8 mouse cellular contexts compared by ENCODE assay signal in the genomic region with DNA sequence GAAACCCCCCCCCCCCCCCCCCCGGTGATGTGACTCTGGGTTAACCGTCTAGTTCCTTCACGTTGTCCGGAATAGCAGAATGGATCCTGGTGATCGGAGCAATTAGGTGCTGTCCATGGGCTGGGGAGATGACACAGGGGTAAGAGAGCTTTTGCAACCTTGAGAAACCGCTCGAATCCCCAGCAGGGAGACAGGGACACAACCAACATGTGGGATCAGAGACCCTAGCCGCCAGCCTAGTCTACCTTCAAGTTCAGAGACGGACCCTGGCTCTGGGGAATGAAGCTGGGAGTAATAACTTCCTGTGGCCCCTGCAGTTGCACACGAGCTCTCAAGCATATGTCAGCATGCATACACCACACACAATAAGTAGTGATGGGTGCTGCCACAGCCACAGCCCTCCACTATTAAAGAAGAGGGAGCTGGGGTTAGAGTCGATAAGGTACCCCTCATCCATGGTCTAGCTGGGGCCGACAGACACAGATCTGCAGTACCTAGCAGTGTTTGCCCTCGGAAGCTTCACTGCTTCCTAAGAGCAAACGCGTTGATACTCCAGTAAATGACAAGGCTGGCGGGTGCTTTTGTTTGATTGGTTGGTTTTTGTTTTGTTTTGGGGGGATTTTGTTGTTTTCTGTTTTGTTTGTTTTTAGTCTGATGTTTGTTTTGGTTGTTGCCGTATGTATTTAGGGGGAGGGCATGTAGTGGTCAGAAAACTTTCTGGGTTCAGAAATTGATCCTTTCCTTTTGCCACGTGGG. TPM values are rescaled to one million over a fixed set of nuclear protein-coding genes. Genes with fewer than 3 reads are reported as not detected.
DNase-seq lines count a peak whose midpoint lies in the region; ATAC-seq and TF ChIP-seq lines count a peak whose summit lies in the region.

No protein-coding gene starts in this region.

- no peaks in the 10 kb centered on the region for H3K36me3 ChIP-seq in kidney, adult 2 months (ENCODE audit: control insufficient read depth, insufficient read depth, low read length)
- H3K36me3 ChIP-seq in CH12.LX (replicated peaks in 1 of 2; ENCODE audit: control insufficient read depth in 1 of 2, insufficient read depth in 1 of 2, low read length in 1 of 2): peaks cover 0 to 3% of the 10 kb centered on the region in 2 experiments
- no peaks in the 10 kb centered on the region for H3K36me3 ChIP-seq in embryonic facial prominence, embryonic 10.5 days (replicated peaks)
- H3K36me3 ChIP-seq in intestine, embryonic 16.5 days (ENCODE audit: control insufficient read depth, insufficient read depth, low read length): no peaks in the 10 kb centered on the region
- no peaks in the 10 kb centered on the region for H3K36me3 ChIP-seq in neural tube, embryonic 13.5 days

- peak overlapping the region; percentile 76 for H3K4me3 ChIP-seq in kidney, adult 2 months (ENCODE audit: insufficient read depth, low read depth, low read length)
- peak overlapping the region in 1 of 3 experiments; percentile 54 for H3K4me3 ChIP-seq in CH12.LX (replicated peaks in 1 of 3; ENCODE audit: low read depth in 2 of 3, low read length in 2 of 3, poor library complexity in 1 of 3)
- peak overlapping the region; percentile 74 for H3K4me3 ChIP-seq in embryonic facial prominence, embryonic 10.5 days
- H3K4me3 ChIP-seq in intestine, embryonic 16.5 days (ENCODE audit: low read length): peak overlapping the region; percentile 71
- H3K4me3 ChIP-seq in neural tube, embryonic 13.5 days: peak overlapping the region; percentile 62

- in situ Hi-C loops in CH12.LX (cut with MboI; ENCODE audit: low pct_ligation_motif_present, low pct_unique_long_range_greater_than_20kb, low sequenced_read_pairs): loop anchor here (10.0 kb wide), 1 partner anchor 195 kb away; a partner anchor contains a TSS

- TF ChIP-seq RAD21 in CH12.LX (IDR thresholded peaks at IDR 0.05; ENCODE audit: low read depth, low read length): no peak

- no peaks in the 10 kb centered on the region for H3K27me3 ChIP-seq in kidney, adult 2 months (replicated peaks; ENCODE audit: control insufficient read depth, insufficient read depth, low read length)
- peaks cover 10% of the 10 kb centered on the region for H3K27me3 ChIP-seq in CH12.LX (replicated peaks)
- H3K27me3 ChIP-seq in embryonic facial prominence, embryonic 10.5 days (replicated peaks; ENCODE audit: low read depth, poor library complexity, severe bottlenecking): no peaks in the 10 kb centered on the region
- no peaks in the 10 kb centered on the region for H3K27me3 ChIP-seq in intestine, embryonic 16.5 days (replicated peaks; ENCODE audit: control insufficient read depth, insufficient read depth, low read length)
- no peaks in the 10 kb centered on the region for H3K27me3 ChIP-seq in neural tube, embryonic 13.5 days

- H3K27ac ChIP-seq in kidney, adult 2 months (ENCODE audit: insufficient read depth, low read depth, low read length): no peak overlapping the region
- H3K27ac ChIP-seq in CH12.LX (ENCODE audit: insufficient read depth, low read depth): no peak overlapping the region
- H3K27ac ChIP-seq in embryonic facial prominence, embryonic 10.5 days (replicated peaks): peak overlapping the region; percentile 86
- H3K27ac ChIP-seq in intestine, embryonic 16.5 days (ENCODE audit: low read length): no peak overlapping the region
- H3K27ac ChIP-seq in neural tube, embryonic 13.5 days (replicated peaks): no peak overlapping the region

- peak overlapping the region; percentile 61 for H3K9ac ChIP-seq in CH12.LX (ENCODE audit: insufficient read depth, low read depth)
- peak overlapping the region; percentile 75 for H3K9ac ChIP-seq in intestine, embryonic 16.5 days (ENCODE audit: low read depth, low read length)
- H3K9ac ChIP-seq in neural tube, embryonic 13.5 days: peak overlapping the region; percentile 78

- peak overlapping the region; percentile 65 for H3K4me2 ChIP-seq in CH12.LX (ENCODE audit: insufficient read depth, low read depth, poor library complexity, severe bottlenecking)
- peak overlapping the region; percentile 97 for H3K4me2 ChIP-seq in intestine, embryonic 16.5 days (ENCODE audit: low read depth, low read length)
- H3K4me2 ChIP-seq in neural tube, embryonic 13.5 days: peak overlapping the region; percentile 77

- TF ChIP-seq EP300 in CH12.LX (IDR thresholded peaks at IDR 0.05; ENCODE audit: low read length): no peak

- 24% methylated on average over 18 of the region's 18 CpGs for WGBS in kidney, adult 2 months
- 25% methylated on average over 18 of the region's 18 CpGs for WGBS in embryonic facial prominence, embryonic 10.5 days
- 23% methylated on average over 17 of the region's 18 CpGs for WGBS in intestine, embryonic 16.5 days
- WGBS in neural tube, embryonic 13.5 days: 25% methylated on average over 18 of the region's 18 CpGs

- 0 out of 2 replicates have a peak, but pooled peaks have one; percentile 0 for ATAC-seq in intestine, embryonic 16.5 days
- ATAC-seq in neural tube, embryonic 13.5 days (ENCODE audit: low read depth): peak; percentile 22; the same call in 1 of the 2 replicates

- dilution Hi-C loops in CH12.LX (cut with MboI; ENCODE audit: extremely low pct_ligation_motif_present, extremely low pct_unique_long_range_greater_than_20kb, low sequenced_read_pairs): no loop called here

- TF ChIP-seq CTCF in kidney, adult 2 months (conservative IDR thresholded peaks at IDR 0.05; ENCODE audit: insufficient read depth, insufficient read length, low read depth, low read length): no peak
- no peak for TF ChIP-seq CTCF in CH12.LX (conservative IDR thresholded peaks at IDR 0.05 in 1 of 2, IDR thresholded peaks at IDR 0.05 in 1 of 2; ENCODE audit: low read depth in 2 of 2, low read length in 2 of 2)

- TF ChIP-seq POLR2A in kidney, adult 2 months (IDR thresholded peaks at IDR 0.05; ENCODE audit: low read depth, low read length): no peak
- no peak for TF ChIP-seq POLR2A in CH12.LX (IDR thresholded peaks at IDR 0.05; ENCODE audit: low read depth, low read length)

- intact Hi-C loops in left cerebral cortex, postnatal 14 days (cut with DNase I): no loop called here

- no peaks in the 10 kb centered on the region; the same call in 1 of the 2 replicates for H3K4me1 ChIP-seq in kidney, adult 2 months (ENCODE audit: control insufficient read depth, insufficient read depth, low read length)
- H3K4me1 ChIP-seq in CH12.LX (ENCODE audit: control insufficient read depth in 1 of 2, insufficient read depth in 2 of 2): peaks cover 9 to 11% of the 10 kb centered on the region in 2 experiments
- H3K4me1 ChIP-seq in embryonic facial prominence, embryonic 10.5 days: peaks cover 9% of the 10 kb centered on the region
- H3K4me1 ChIP-seq in intestine, embryonic 16.5 days (ENCODE audit: control insufficient read depth, insufficient read depth, low read length): peaks cover 4% of the 10 kb centered on the region
- peaks cover 7% of the 10 kb centered on the region for H3K4me1 ChIP-seq in neural tube, embryonic 13.5 days (replicated peaks)

- H3K79me2 ChIP-seq in CH12.LX (replicated peaks; ENCODE audit: control insufficient read depth, extremely low read depth, insufficient read depth, poor library complexity, severe bottlenecking): no peaks in the 10 kb centered on the region

- no peak for DNase-seq in kidney, adult 2 months
- DNase-seq in kidney, postnatal 25 days: no peak
- no peak for DNase-seq in CH12.LX (ENCODE audit: extremely low read depth)
- DNase-seq in embryonic facial prominence, embryonic 10.5 days (ENCODE audit: low spot score): peak; percentile 21
- DNase-seq in left cerebral cortex, postnatal 14 days (ENCODE audit: low spot score in 2 of 2): no peak
- DNase-seq in urinary bladder, adult 18-20 months (ENCODE audit: low spot score in 2 of 2): no peak

- peaks cover 2% of the 10 kb centered on the region for H3K9me3 ChIP-seq in CH12.LX (replicated peaks; ENCODE audit: low read length)
- 0 out of 2 replicates have a peak, but pooled peaks cover 3% of the 10 kb centered on the region for H3K9me3 ChIP-seq in embryonic facial prominence, embryonic 10.5 days
- H3K9me3 ChIP-seq in intestine, embryonic 16.5 days (ENCODE audit: control insufficient read depth, low read length): no peaks in the 10 kb centered on the region
- no peaks in the 10 kb centered on the region for H3K9me3 ChIP-seq in neural tube, embryonic 13.5 days

RNA-seq across cellular contexts. Expression of a gene that starts 11.8 kb away (rescaled TPM):
- polyA plus RNA-seq in kidney, adult 2 months (2012; rRNA removed): 23.3 and 26.5 TPM in 2 replicates
- total RNA-seq in CH12.LX (2012; rRNA removed) (16.8 and 20.7 TPM in 2 replicates), CH12.LX (2014; rRNA removed) (18.5 and 20.5 TPM in 2 replicates)
- 39.0 and 39.6 TPM in 2 replicates for polyA plus RNA-seq in CH12.LX (2012; ENCODE audit: insufficient read length, low read depth)
- polyA plus RNA-seq in embryonic facial prominence, embryonic 10.5 days (2016; fragmentation: Nextera tagmentation; extraction: Ambion mirVana): 77.9 and 86.1 TPM in 2 replicates
- 43.2 and 52.4 TPM in 2 replicates for polyA plus RNA-seq in intestine, embryonic 16.5 days (2015; fragmentation: Nextera tagmentation; extraction: Ambion mirVana)
- 112 and 124 TPM in 2 replicates for polyA plus RNA-seq in neural tube, embryonic 13.5 days (2015; fragmentation: Nextera tagmentation; extraction: Ambion mirVana)
- total RNA-seq in left cerebral cortex, postnatal 14 days (2021): 100 to 1,000 TPM in 1 of 2 experiments, 10 to 100 TPM in 1; 98.1 to 110 TPM

RNA-seq across cellular contexts. Expression of a gene that starts 33.4 kb away (rescaled TPM):
- 276 and 313 TPM in 2 replicates for polyA plus RNA-seq in kidney, adult 2 months (2012; rRNA removed)
- total RNA-seq in CH12.LX (2012; rRNA removed) (207 and 210 TPM in 2 replicates), CH12.LX (2014; rRNA removed) (140 and 142 TPM in 2 replicates)
- polyA plus RNA-seq in CH12.LX (2012; ENCODE audit: insufficient read length, low read depth): 152 and 203 TPM in 2 replicates
- 267 and 272 TPM in 2 replicates for polyA plus RNA-seq in embryonic facial prominence, embryonic 10.5 days (2016; fragmentation: Nextera tagmentation; extraction: Ambion mirVana)
- polyA plus RNA-seq in intestine, embryonic 16.5 days (2015; fragmentation: Nextera tagmentation; extraction: Ambion mirVana): 271 and 281 TPM in 2 replicates
- 327 and 376 TPM in 2 replicates for polyA plus RNA-seq in neural tube, embryonic 13.5 days (2015; fragmentation: Nextera tagmentation; extraction: Ambion mirVana)
- total RNA-seq in left cerebral cortex, postnatal 14 days (2021): 100 to 1,000 TPM; 233 to 242 TPM

RNA-seq across cellular contexts. Expression of a gene that starts 36.7 kb away (rescaled TPM):
- 5.6 and 8.5 TPM in 2 replicates for polyA plus RNA-seq in kidney, adult 2 months (2012; rRNA removed)
- total RNA-seq in CH12.LX (2012; rRNA removed) (0.72 TPM in 1 of 2 replicates, not detected in the other), CH12.LX (2014; rRNA removed) (not detected in 2 replicates)
- not detected in 2 replicates for polyA plus RNA-seq in CH12.LX (2012; ENCODE audit: insufficient read length, low read depth)
- polyA plus RNA-seq in embryonic facial prominence, embryonic 10.5 days (2016; fragmentation: Nextera tagmentation; extraction: Ambion mirVana): 103 and 118 TPM in 2 replicates
- polyA plus RNA-seq in intestine, embryonic 16.5 days (2015; fragmentation: Nextera tagmentation; extraction: Ambion mirVana): 5.5 and 6.8 TPM in 2 replicates
- polyA plus RNA-seq in neural tube, embryonic 13.5 days (2015; fragmentation: Nextera tagmentation; extraction: Ambion mirVana): 45.3 and 47.2 TPM in 2 replicates
- 10 to 100 TPM; 17.2 to 20.4 TPM for total RNA-seq in left cerebral cortex, postnatal 14 days (2021)

RNA-seq across cellular contexts. Expression of a gene that starts 46.7 kb away (rescaled TPM):
- 28.2 and 33.1 TPM in 2 replicates for polyA plus RNA-seq in kidney, adult 2 months (2012; rRNA removed)
- total RNA-seq in CH12.LX (2012; rRNA removed) (0.25 TPM in 2 replicates), CH12.LX (2014; rRNA removed) (0.24 TPM in 1 of 2 replicates, not detected in the other)
- 0.29 and 0.35 TPM in 2 replicates for polyA plus RNA-seq in CH12.LX (2012; ENCODE audit: insufficient read length, low read depth)
- 0.10 and 0.29 TPM in 2 replicates for polyA plus RNA-seq in embryonic facial prominence, embryonic 10.5 days (2016; fragmentation: Nextera tagmentation; extraction: Ambion mirVana)
- 34.8 and 36.6 TPM in 2 replicates for polyA plus RNA-seq in intestine, embryonic 16.5 days (2015; fragmentation: Nextera tagmentation; extraction: Ambion mirVana)
- polyA plus RNA-seq in neural tube, embryonic 13.5 days (2015; fragmentation: Nextera tagmentation; extraction: Ambion mirVana): 0.17 and 0.39 TPM in 2 replicates
- under 1 TPM in 1 of 2 experiments, not detected in 1; 0.17 TPM for total RNA-seq in left cerebral cortex, postnatal 14 days (2021)
